Mouse (Mus musculus) thymus, postnatal 10 days (tissue): ENCODE measurements around the gene Fam192a.

Experiments used
- DNase-seq, 2 experiments: peaks; one replicate each; pipeline ENCODE4 v3.0.0; 2021; ENCODE audit warnings: low spot score in 2 of 2

Fam192a gene

GRCm38 (mm10) chr8:94532873-94533671 lies 68.7 kb downstream of the Fam192a start, which contains the start of gene Cpne2:
Gene Cpne2 (plus strand): TSS chr8:94532990.
- DNase-seq: peak; percentile 11 to 43

- DNase-seq: no peak
Observed at GRCm38 (mm10) chr8:94532525-94532872, 69.3 kb downstream of the Fam192a start.

GRCm38 (mm10) chr8:94532000-94532399 lies 69.8 kb downstream of the Fam192a start:
- DNase-seq: no peak

GRCm38 (mm10) chr8:94530643-94531042 lies 71.2 kb downstream of the Fam192a start:
- no peak for DNase-seq

GRCm38 (mm10) chr8:94529875-94530274 lies 71.9 kb downstream of the Fam192a start:
- no peak for DNase-seq

- DNase-seq: peak; percentile 8 to 42
Observed at GRCm38 (mm10) chr8:94528245-94528644, 73.6 kb downstream of the Fam192a start.

GRCm38 (mm10) chr8:94527178-94527577 lies 74.6 kb downstream of the Fam192a start:
- DNase-seq: no peak

- DNase-seq: no peak
Observed at GRCm38 (mm10) chr8:94524554-94524953, 77.2 kb downstream of the Fam192a start.
